Mouse (Mus musculus): ENCODE measurements around the gene Gal3st2c. TPM values are rescaled to one million over a fixed set of nuclear protein-coding genes. Genes with fewer than 3 reads are reported as not detected.
"Not testable (repeated sequence)": the region's sequence is repeated elsewhere in the genome, so short reads cannot be mapped to it uniquely, and the experiment has no call there.

Gal3st2c gene
- polyA plus RNA-seq (2015; fragmentation: Nextera tagmentation; extraction: Ambion mirVana): 0.01 TPM in 1 of 2 replicates, not detected in the other

DNA sequence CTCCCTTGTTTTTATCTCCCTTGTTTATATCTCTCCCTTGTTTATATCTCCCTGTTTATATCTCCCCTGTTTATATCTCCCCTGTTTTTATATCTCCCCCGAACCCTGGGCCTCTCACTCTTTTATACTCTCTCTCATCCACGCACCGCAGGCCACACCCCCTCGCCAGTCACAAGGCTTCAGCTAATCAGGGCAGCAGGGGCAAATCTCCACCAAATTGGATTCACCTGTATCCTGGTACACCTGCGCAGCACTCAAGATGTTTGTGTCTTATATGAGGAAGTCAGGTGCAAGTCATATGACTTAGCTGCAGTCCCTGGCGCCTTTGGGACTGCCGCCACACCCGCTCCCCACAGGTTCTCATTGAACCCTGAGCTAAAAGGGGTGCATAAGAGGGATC is at the start of gene Gal3st2c:
TSS of gene Gal3st2c (plus strand) at position 301 of the 400 bp plus-strand sequence.
- not testable (repeated sequence) for H3K4me2 ChIP-seq (ENCODE audit: low read depth, low read length); H3K9ac ChIP-seq (ENCODE audit: low read depth, low read length); H3K9me3 ChIP-seq (ENCODE audit: control insufficient read depth, low read length); ATAC-seq; H3K27ac ChIP-seq (ENCODE audit: low read length); H3K4me3 ChIP-seq (ENCODE audit: low read length); H3K4me1 ChIP-seq (ENCODE audit: control insufficient read depth, insufficient read depth, low read length); H3K36me3 ChIP-seq (ENCODE audit: control insufficient read depth, insufficient read depth, low read length); H3K27me3 ChIP-seq (replicated peaks; ENCODE audit: control insufficient read depth, insufficient read depth, low read length)
- 81% methylated on average over 7 of the region's 8 CpGs for WGBS

DNA sequence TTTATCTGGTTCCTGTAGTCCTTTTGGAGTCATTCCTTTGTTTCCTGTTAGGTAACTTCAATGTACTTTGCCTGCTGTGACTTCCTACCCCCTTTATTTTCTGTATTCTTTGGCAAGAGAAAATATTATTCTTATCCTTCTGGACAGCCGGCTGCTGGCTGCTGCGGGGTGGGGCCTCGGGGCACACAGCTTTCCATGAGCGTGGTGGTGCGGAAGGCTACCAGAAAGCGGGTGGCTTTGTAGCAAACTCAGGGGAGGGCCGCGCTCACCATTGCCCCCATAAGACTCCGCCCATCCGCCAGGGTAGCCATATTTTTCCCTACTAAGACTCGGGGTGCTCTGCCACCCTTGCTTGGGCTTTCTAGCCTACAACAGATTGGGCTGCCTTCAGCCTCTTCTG is 41.2 kb upstream of the Gal3st2c start:
- H3K4me2 ChIP-seq (ENCODE audit: low read depth, low read length); H3K27me3 ChIP-seq (replicated peaks; ENCODE audit: control insufficient read depth, insufficient read depth, low read length); H3K9ac ChIP-seq (ENCODE audit: low read depth, low read length); H3K27ac ChIP-seq (ENCODE audit: low read length); H3K36me3 ChIP-seq (ENCODE audit: control insufficient read depth, insufficient read depth, low read length); H3K9me3 ChIP-seq (ENCODE audit: control insufficient read depth, low read length); H3K4me3 ChIP-seq (ENCODE audit: low read length); H3K4me1 ChIP-seq (ENCODE audit: control insufficient read depth, insufficient read depth, low read length): not testable (repeated sequence)
- no CpG with 5 or more reads among the region's 11 CpGs for WGBS
- ATAC-seq: peak; percentile 81

DNA sequence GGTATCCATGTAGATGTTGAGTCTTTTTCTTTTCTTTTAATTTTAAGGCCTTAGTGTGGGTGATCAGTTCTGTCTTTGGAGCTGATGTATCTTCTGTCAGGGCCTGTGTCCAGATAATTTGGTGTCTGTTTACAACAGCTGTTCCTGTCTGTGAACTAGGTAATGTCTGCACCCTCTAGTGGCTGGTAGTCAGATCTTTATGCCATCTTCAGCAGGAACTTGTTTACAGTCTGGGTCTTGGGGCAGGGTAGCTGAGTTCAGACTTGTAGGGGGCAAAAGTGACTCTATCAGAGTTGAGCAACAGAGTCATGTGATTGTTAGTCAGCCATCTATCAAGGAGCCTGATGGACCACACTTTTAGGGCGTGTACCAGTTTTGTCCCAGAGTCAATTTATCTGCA is 23.8 kb upstream of the Gal3st2c start:
- H3K4me3 ChIP-seq (ENCODE audit: low read length); H3K4me2 ChIP-seq (ENCODE audit: low read depth, low read length); H3K9me3 ChIP-seq (ENCODE audit: control insufficient read depth, low read length); H3K36me3 ChIP-seq (ENCODE audit: control insufficient read depth, insufficient read depth, low read length); H3K27me3 ChIP-seq (replicated peaks; ENCODE audit: control insufficient read depth, insufficient read depth, low read length); H3K27ac ChIP-seq (ENCODE audit: low read length); H3K4me1 ChIP-seq (ENCODE audit: control insufficient read depth, insufficient read depth, low read length); H3K9ac ChIP-seq (ENCODE audit: low read depth, low read length): not testable (repeated sequence)
- WGBS: no CpG with 5 or more reads among the region's 1 CpGs
- ATAC-seq: peak; percentile 59

DNA sequence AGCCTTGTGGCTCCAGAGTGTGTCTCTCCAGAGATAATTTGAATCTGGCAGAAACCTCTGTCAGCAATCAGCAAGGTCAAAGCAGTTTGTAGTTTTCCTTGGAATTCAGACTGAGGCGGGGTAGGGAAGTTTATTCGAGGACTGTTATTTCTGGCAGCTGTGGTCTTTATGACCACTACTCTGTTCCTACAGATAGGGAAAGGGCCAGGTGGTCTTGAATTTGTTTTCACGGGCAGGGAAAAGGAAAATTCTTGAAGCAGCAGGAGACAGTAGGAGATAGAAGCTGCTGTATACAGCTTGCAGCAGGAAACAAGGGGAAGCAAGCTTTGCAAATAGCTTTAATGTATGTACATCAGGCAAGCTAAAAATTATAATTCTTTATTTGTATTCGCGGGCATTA is 19.9 kb upstream of the Gal3st2c start:
- not testable (repeated sequence) for H3K27ac ChIP-seq (ENCODE audit: low read length); ATAC-seq; H3K9me3 ChIP-seq (ENCODE audit: control insufficient read depth, low read length); H3K4me1 ChIP-seq (ENCODE audit: control insufficient read depth, insufficient read depth, low read length); H3K4me2 ChIP-seq (ENCODE audit: low read depth, low read length); H3K36me3 ChIP-seq (ENCODE audit: control insufficient read depth, insufficient read depth, low read length); H3K27me3 ChIP-seq (replicated peaks; ENCODE audit: control insufficient read depth, insufficient read depth, low read length); H3K9ac ChIP-seq (ENCODE audit: low read depth, low read length); H3K4me3 ChIP-seq (ENCODE audit: low read length)
- 22% methylated on average over 3 of the region's 5 CpGs for WGBS

DNA sequence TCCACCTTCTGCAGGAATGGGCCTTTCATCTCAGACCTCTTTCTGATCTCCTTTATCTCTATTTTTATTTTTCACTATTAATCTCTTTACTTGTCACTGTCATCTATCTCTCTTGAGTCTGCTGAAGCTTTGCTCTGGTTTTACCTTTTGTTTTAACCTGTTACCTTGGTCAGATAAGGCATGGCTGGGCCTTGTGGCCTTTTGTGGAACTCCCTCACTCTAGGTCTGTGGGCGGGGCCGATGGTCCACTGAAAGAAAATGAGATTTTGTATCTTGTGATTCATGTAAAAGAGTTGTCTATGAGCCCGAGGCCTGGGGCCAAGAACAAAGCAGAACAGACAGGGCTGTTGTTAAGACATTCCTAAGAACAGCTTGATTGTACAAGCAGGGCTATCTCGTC is 19.5 kb upstream of the Gal3st2c start:
- H3K4me1 ChIP-seq (ENCODE audit: control insufficient read depth, insufficient read depth, low read length); H3K36me3 ChIP-seq (ENCODE audit: control insufficient read depth, insufficient read depth, low read length); H3K4me3 ChIP-seq (ENCODE audit: low read length); H3K9ac ChIP-seq (ENCODE audit: low read depth, low read length); H3K27me3 ChIP-seq (replicated peaks; ENCODE audit: control insufficient read depth, insufficient read depth, low read length); H3K9me3 ChIP-seq (ENCODE audit: control insufficient read depth, low read length); H3K4me2 ChIP-seq (ENCODE audit: low read depth, low read length); H3K27ac ChIP-seq (ENCODE audit: low read length): not testable (repeated sequence)
- no CpG with 5 or more reads among the region's 4 CpGs for WGBS
- peak; percentile 56 for ATAC-seq

DNA sequence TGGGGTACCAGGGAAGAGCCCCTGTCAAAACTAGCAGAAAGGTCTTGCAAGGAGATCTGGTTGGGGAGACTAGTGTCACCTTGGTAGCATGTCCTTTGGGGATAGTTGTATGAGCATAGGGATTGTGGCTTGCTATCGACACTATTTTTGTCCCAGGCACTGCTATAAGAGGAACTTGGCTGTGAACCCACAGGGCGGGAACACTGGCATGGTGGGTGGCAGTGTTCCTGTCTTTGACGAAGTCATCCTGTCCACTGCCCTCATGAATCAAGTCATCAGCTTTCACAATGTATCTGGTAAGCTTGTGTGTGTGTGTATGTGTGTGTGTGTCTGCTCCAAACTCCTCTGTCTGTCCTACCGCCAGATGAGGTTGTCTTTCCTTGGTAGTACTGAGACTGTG is 14.5 kb upstream of the Gal3st2c start:
- no CpG with 5 or more reads among the region's 4 CpGs for WGBS
- not testable (repeated sequence) for H3K9me3 ChIP-seq (ENCODE audit: control insufficient read depth, low read length); H3K36me3 ChIP-seq (ENCODE audit: control insufficient read depth, insufficient read depth, low read length); H3K4me1 ChIP-seq (ENCODE audit: control insufficient read depth, insufficient read depth, low read length); H3K4me3 ChIP-seq (ENCODE audit: low read length); H3K4me2 ChIP-seq (ENCODE audit: low read depth, low read length); H3K27me3 ChIP-seq (replicated peaks; ENCODE audit: control insufficient read depth, insufficient read depth, low read length); H3K27ac ChIP-seq (ENCODE audit: low read length); H3K9ac ChIP-seq (ENCODE audit: low read depth, low read length); ATAC-seq

DNA sequence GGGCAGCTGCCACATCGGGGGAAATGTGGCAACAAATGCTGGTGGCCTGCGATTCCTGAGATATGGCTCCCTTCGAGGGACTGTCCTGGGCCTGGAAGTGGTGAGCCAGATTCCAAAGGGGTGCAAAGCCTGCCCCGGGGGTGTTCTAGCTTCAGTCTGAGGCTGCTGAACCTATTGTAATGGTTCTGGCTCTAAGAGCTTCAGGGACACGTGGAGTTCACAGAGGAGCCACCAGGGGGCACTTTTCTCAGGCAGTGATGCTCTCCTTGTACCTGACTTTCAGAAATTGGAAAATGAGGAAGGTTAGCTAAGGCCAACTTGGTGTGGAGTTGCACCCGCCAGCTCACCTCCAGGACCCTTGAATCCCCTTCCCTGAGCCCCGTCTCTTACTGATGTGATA is 12.0 kb upstream of the Gal3st2c start:
- H3K9ac ChIP-seq (ENCODE audit: low read depth, low read length); H3K4me3 ChIP-seq (ENCODE audit: low read length); H3K36me3 ChIP-seq (ENCODE audit: control insufficient read depth, insufficient read depth, low read length); H3K27me3 ChIP-seq (replicated peaks; ENCODE audit: control insufficient read depth, insufficient read depth, low read length); H3K9me3 ChIP-seq (ENCODE audit: control insufficient read depth, low read length); H3K27ac ChIP-seq (ENCODE audit: low read length); H3K4me2 ChIP-seq (ENCODE audit: low read depth, low read length); H3K4me1 ChIP-seq (ENCODE audit: control insufficient read depth, insufficient read depth, low read length): not testable (repeated sequence)
- peak; percentile 42; the same call in 1 of the 2 replicates for ATAC-seq
- whole genome bisulfite sequencing: no CpG with 5 or more reads among the region's 7 CpGs

DNA sequence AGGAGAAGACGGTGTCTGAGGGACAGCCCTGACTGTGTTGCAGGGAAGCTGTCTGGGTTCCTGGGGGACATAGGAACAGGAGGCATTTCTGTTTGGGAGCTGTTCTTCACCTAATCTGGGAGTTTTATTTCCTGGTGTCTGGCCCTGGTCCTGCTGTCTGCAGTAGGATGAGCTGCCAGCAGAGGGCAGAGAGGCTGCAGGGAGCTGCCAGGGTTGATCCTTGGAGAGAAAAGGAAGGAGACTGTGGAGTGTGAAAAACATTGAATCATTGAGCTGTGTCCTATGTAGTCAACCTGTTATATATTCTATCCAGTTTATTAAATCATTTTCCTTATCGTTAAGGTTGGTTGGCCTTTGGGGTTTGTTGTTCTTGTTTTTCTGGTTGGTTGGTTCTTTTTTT is 9.4 kb upstream of the Gal3st2c start:
- not testable (repeated sequence) for H3K36me3 ChIP-seq (ENCODE audit: control insufficient read depth, insufficient read depth, low read length); H3K27ac ChIP-seq (ENCODE audit: low read length); H3K9ac ChIP-seq (ENCODE audit: low read depth, low read length); H3K4me3 ChIP-seq (ENCODE audit: low read length); H3K9me3 ChIP-seq (ENCODE audit: control insufficient read depth, low read length); H3K27me3 ChIP-seq (replicated peaks; ENCODE audit: control insufficient read depth, insufficient read depth, low read length); H3K4me2 ChIP-seq (ENCODE audit: low read depth, low read length); H3K4me1 ChIP-seq (ENCODE audit: control insufficient read depth, insufficient read depth, low read length)
- no CpG with 5 or more reads among the region's 2 CpGs for WGBS
- ATAC-seq: peak; percentile 69

DNA sequence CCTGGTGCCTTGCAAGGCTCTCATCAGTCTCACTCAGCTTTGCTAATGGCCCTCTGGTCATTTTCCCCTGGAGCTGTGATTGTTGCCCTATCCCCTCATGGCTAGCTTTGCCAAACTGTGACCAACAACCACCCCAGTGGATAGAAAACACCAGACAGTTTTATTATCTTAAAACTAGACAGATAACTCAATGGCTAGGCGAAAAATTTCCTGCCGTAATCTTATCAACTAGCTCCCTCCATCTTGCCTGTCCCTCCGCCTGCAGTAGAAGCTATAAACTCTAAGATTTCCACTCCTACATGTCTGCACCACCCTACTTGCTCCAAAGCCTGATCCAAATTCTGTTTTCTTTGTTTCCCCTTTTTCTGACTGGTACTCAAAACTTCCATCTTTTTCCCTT is 4.1 kb upstream of the Gal3st2c start:
- Histone ChIP-seq H3K4me1 (ENCODE audit: control insufficient read depth, insufficient read depth, low read length) (no peaks in the 10 kb centered on the region), H3K9me3 (ENCODE audit: control insufficient read depth, low read length) (no peaks in the 10 kb centered on the region), H3K27me3 (replicated peaks; ENCODE audit: control insufficient read depth, insufficient read depth, low read length) (no peaks in the 10 kb centered on the region), H3K4me2 (ENCODE audit: low read depth, low read length) (no peak overlapping the region), H3K27ac (ENCODE audit: low read length) (no peak overlapping the region), H3K36me3 (ENCODE audit: control insufficient read depth, insufficient read depth, low read length) (no peaks in the 10 kb centered on the region), H3K9ac (ENCODE audit: low read depth, low read length) (no peak overlapping the region), H3K4me3 (ENCODE audit: low read length) (no peak overlapping the region)
- no peak for ATAC-seq
- 64% methylated on average over 3 of the region's 3 CpGs for WGBS

DNA sequence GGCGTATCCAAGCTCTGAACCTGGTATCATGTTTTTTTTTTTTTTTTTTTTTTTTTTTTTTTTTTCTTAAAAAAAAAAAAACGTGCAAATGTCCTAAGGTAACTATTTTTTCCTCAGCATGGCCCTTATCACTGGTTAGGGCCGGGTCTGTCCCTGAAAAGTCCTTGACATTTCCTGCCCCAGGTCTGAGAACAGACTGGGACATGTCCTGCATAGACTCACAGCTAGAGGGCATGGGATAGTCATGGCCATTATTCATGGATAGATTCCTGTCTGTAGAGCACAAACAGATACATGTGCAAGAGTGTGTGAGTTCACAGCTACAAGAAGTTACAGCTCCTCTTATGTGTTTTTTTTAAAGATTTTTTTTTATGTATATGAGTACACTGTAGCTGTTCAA is 1.5 kb upstream of the Gal3st2c start:
- WGBS: 64% methylated on average over 3 of the region's 3 CpGs
- no peaks in the 10 kb centered on the region for H3K27me3 ChIP-seq (replicated peaks; ENCODE audit: control insufficient read depth, insufficient read depth, low read length)
- no peak for ATAC-seq

More for the DNA sequence above, 1.5 kb upstream of the Gal3st2c start:
- Histone ChIP-seq H3K4me1 (ENCODE audit: control insufficient read depth, insufficient read depth, low read length) (no peaks in the 10 kb centered on the region), H3K4me2 (ENCODE audit: low read depth, low read length) (no peak overlapping the region), H3K9me3 (ENCODE audit: control insufficient read depth, low read length) (no peaks in the 10 kb centered on the region), H3K9ac (ENCODE audit: low read depth, low read length) (no peak overlapping the region), H3K4me3 (ENCODE audit: low read length) (no peak overlapping the region), H3K27ac (ENCODE audit: low read length) (no peak overlapping the region), H3K36me3 (ENCODE audit: control insufficient read depth, insufficient read depth, low read length) (no peaks in the 10 kb centered on the region)
